Mouse (Mus musculus) megakaryocyte, embryonic 14.5 days (primary cell): ENCODE results near the gene Emp2. TPM values are rescaled to one million over a fixed set of nuclear protein-coding genes. Genes with fewer than 3 reads are reported as not detected.

ENCODE experiments used
- H3K27me3 ChIP-seq: replicated peaks from 2 replicates; pipeline ENCODE3; 2012; ENCODE audit warnings: inconsistent platforms
- H3K36me3 ChIP-seq: replicated peaks from 2 replicates; pipeline ENCODE3; 2012; ENCODE audit warnings: low read length, inconsistent platforms, mixed read lengths
- H3K4me1 ChIP-seq: 2 replicates; pipeline ENCODE4 v1.6.1; 2012; ENCODE audit warnings: inconsistent platforms
- H3K4me3 ChIP-seq: replicated peaks from 2 replicates; pipeline ENCODE3; 2012; ENCODE audit warnings: moderate library complexity, mild to moderate bottlenecking, inconsistent platforms
- H3K9me3 ChIP-seq: 2 replicates; pipeline ENCODE4 v1.6.1; 2012; ENCODE audit warnings: inconsistent platforms
- FLI1 ChIP-seq: IDR thresholded peaks from 2 replicates; pipeline ENCODE4 v1.6.1; 2012; ENCODE audit warnings: low read length, inconsistent platforms, mixed read lengths
- GATA1 ChIP-seq: IDR thresholded peaks from 3 replicates; pipeline ENCODE4 v1.6.1; 2012; ENCODE audit warnings: mixed read lengths, low read length, inconsistent platforms, borderline replicate concordance
- polyA plus RNA-seq: library from polyadenylated mRNA; stranded (reverse); fragments of >175 nt; gene quantifications from 2 replicates; pipeline ENCODE4 v1.2.3, GENCODE M21; 2012; ENCODE audit warnings: low replicate concordance; ENCODE audit not compliant: insufficient read depth

Gene Emp2
- polyA plus RNA-seq, 1 experiment, result 0.06 TPM

GRCm38 (mm10) chr16:10341110-10341509 is 27.3 kb upstream of the Emp2 start:
- TF ChIP-seq FLI1, result no peak
- TF ChIP-seq GATA1, result no peak
- H3K4me3 ChIP-seq, result no peak overlapping the region

DNA sequence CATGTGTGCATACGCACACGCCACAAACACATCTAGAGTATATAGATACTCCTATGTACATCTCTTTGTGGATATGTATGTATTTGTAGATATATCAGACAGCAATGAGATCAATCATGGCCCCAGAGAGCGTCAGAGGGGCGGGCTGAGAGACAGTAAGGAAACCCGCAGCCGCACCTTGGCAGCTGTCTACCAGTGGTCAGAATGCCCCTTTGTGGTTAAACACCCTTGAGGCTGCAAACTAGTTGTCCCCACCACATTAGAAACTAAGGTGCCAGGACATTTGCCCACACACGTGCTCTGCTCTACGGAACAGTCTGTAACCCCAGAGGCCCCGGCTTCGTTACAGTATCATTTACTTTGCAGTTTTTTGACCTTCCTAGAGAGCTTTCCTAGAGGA is 26.2 kb upstream of the Emp2 start:
- Histone ChIP-seq H3K9me3 (peaks cover 18% of the 10 kb centered on the region), H3K36me3 (no peaks in the 10 kb centered on the region), H3K4me3 (no peak overlapping the region), H3K27me3 (peaks cover 4% of the 10 kb centered on the region), H3K4me1 (no peaks in the 10 kb centered on the region)
- TF ChIP-seq GATA1 (no peak), FLI1 (no peak)

More at GRCm38 (mm10) chr16:10341110-10341509, 27.3 kb upstream of the Emp2 start:
- no peaks in the 10 kb centered on the region for H3K4me1 ChIP-seq
- peaks cover 18% of the 10 kb centered on the region for H3K9me3 ChIP-seq
- peaks cover 4% of the 10 kb centered on the region for H3K27me3 ChIP-seq
- H3K36me3 ChIP-seq, result no peaks in the 10 kb centered on the region

DNA sequence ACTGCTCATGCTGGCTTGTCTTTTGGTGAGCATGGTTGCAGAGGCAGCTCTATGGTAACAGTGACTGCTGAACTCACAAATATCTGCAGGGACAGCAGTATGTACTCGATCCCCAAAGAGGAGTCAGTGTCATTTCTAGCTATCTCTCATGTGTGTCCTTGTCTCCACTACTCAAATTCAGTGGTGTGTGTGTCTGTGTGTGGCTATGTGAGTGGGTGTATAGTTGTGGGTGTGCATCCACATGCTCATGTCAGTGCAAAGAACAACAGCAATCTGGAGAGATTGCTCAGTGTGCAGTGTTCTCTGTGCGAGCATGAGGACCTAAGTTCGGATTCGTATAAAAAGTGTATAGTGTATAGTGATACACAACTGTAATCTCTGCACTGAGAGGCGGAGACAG is 24.8 kb upstream of the Emp2 start:
- TF ChIP-seq GATA1, result no peak
- no peak for TF ChIP-seq FLI1

GRCm38 (mm10) chr16:10337422-10338197 is 23.8 kb upstream of the Emp2 start:
- Histone ChIP-seq H3K4me1 (no peaks in the 10 kb centered on the region), H3K27me3 (peaks cover 7% of the 10 kb centered on the region), H3K4me3 (no peak overlapping the region)

More for the DNA sequence above, 24.8 kb upstream of the Emp2 start:
- no peaks in the 10 kb centered on the region for H3K36me3 ChIP-seq
- peaks cover 18% of the 10 kb centered on the region for H3K9me3 ChIP-seq
- no peaks in the 10 kb centered on the region for H3K4me1 ChIP-seq
- no peak overlapping the region for H3K4me3 ChIP-seq
- H3K27me3 ChIP-seq, result peaks cover 5% of the 10 kb centered on the region

DNA sequence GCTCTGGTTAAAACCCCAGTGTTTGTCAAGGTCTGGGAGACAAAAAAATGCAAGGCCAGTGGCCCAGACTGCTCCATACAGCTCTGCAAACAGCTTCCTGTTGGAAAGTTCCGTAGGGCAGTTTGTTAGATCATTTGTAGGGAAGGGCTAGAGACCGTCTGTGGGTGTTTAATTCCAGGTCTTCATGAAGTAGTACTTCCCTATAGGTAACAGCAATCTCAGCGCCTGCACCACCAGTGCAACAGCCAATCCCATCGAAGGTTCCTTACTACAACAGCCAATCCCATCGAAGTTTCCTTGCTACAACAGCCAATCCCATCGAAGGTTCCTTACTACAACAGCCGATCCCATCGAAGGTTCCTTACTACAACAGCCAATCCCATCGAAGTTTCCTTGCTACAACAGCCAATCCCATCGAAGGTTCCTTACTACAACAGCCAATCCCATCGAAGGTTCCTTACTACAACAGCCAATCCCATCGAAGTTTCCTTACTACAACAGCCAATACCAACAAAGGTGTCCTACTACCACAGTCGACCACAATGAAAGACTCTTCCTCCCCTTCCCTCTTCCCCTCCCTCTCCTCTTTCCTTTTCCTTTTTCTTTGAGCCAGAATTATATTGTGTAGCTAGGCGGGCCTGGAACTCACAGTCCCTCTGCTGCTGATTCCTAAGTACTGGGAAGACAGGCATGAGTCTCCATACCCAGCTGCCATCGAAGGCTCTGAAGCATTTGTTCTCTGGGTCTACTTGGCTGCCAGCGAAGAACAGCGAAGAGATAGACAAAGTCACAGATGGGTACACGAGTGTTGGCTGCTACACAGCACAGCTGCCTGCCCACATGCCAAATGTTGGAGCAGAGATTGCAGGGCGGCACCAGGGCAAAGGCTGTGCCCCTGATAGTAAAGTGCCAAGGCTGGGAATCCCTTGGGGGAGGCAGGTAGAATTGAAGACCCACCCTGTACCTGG is 23.0 kb upstream of the Emp2 start:
- Histone ChIP-seq H3K27me3 (peaks cover 7% of the 10 kb centered on the region), H3K4me1 (no peaks in the 10 kb centered on the region), H3K36me3 (no peaks in the 10 kb centered on the region), H3K4me3 (no peak overlapping the region), H3K9me3 (peaks cover 18% of the 10 kb centered on the region)
- no peak for TF ChIP-seq GATA1
- TF ChIP-seq FLI1, result no peak

More at GRCm38 (mm10) chr16:10337422-10338197, 23.8 kb upstream of the Emp2 start:
- Histone ChIP-seq H3K36me3 (no peaks in the 10 kb centered on the region), H3K9me3 (peaks cover 18% of the 10 kb centered on the region)
- TF ChIP-seq GATA1 (no peak), FLI1 (no peak)

GRCm38 (mm10) chr16:10335953-10336352 is 22.2 kb upstream of the Emp2 start:
- no peaks in the 10 kb centered on the region for H3K36me3 ChIP-seq
- no peaks in the 10 kb centered on the region for H3K4me1 ChIP-seq
- no peak overlapping the region for H3K4me3 ChIP-seq
- no peak for TF ChIP-seq FLI1
- no peak for TF ChIP-seq GATA1
- H3K27me3 ChIP-seq, result peaks cover 9% of the 10 kb centered on the region
- H3K9me3 ChIP-seq, result peaks cover 18% of the 10 kb centered on the region

GRCm38 (mm10) chr16:10332732-10333131 is 19.0 kb upstream of the Emp2 start:
- Histone ChIP-seq H3K27me3 (peaks cover 12% of the 10 kb centered on the region), H3K36me3 (no peaks in the 10 kb centered on the region), H3K9me3 (peaks cover 4% of the 10 kb centered on the region), H3K4me1 (no peaks in the 10 kb centered on the region), H3K4me3 (no peak overlapping the region)
- TF ChIP-seq GATA1 (no peak), FLI1 (no peak)

DNA sequence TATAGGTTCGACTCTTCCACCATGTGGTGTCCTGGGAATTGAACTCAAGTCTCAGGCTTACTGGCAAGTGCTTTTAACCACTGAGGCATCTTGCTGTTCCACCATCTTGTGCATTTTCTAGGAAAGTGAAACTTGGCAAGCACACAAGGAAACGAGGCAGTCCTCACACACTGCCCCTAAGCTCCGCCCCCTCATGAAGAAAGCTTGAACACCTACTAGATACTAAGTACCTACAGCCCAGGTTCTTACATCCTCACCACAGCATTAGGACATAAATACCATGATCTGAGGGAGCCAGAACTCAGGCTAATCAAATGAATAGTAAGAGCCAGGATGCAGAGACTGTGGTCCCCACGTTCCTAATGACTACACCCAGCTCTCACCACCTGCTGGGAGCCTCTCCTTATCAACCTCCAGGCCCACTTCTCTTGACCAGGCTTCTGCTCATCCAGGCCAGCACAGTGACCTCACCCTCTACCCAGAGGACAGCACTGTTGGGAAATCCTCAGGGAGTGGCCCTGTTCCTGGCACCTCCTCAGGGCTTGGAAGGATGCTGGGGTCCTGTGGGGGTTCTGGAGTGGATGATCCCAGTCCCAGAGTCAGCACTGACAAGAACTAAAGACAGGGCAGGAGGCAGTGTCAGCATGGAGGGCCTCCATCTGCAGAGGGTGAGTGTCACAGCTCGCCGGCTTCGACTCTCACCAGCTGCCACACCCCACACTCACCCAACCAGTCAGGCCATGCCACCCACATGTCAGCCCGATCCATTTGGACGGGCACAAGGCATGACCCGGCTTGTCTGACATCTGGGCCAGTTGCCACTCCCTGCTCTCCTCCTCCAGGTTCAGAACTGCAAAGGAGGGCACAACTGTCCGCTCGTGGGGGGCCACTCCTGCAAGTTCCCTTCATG is 17.1 kb upstream of the Emp2 start:
- H3K4me3 ChIP-seq, result no peak overlapping the region
- TF ChIP-seq GATA1 (no peak), FLI1 (no peak)
- H3K36me3 ChIP-seq, result no peaks in the 10 kb centered on the region
- no peaks in the 10 kb centered on the region for H3K9me3 ChIP-seq
- peaks cover 16% of the 10 kb centered on the region for H3K27me3 ChIP-seq
- H3K4me1 ChIP-seq, result no peaks in the 10 kb centered on the region
